Mouse (Mus musculus) hindbrain, embryonic 12.5 days (tissue): ENCODE results near the gene Aftph. TPM values are rescaled to one million over a fixed set of nuclear protein-coding genes. Genes with fewer than 3 reads are reported as not detected.
A peak's percentile ranks its signal among the peaks of the same experiment; 100 is the strongest.

ENCODE experiments used
- ATAC-seq: fragments of 200-750 bp; cut with Nextera tagmentation; 2 replicates; pipeline ENCODE4 v1.8.0; 2017; ENCODE audit warnings: moderate TSS enrichment; ENCODE audit not compliant: low FRiP score
- H3K27ac ChIP-seq: fragments of 300-500 bp; sonication (generic); 2 replicates; pipeline ENCODE4 v1.5.1; 2016; ENCODE audit warnings: mild to moderate bottlenecking
- H3K27me3 ChIP-seq: fragments of 300-500 bp; sonication (generic); 2 replicates; pipeline ENCODE4 v1.6.1; 2016; ENCODE audit warnings: mild to moderate bottlenecking
- H3K36me3 ChIP-seq: fragments of 300-500 bp; sonication (generic); 2 replicates; pipeline ENCODE4 v1.6.1; 2016; ENCODE audit warnings: mild to moderate bottlenecking
- H3K4me1 ChIP-seq: fragments of 300-500 bp; sonication (generic); 2 replicates; pipeline ENCODE4 v1.6.1; 2016
- H3K4me2 ChIP-seq: fragments of 300-500 bp; sonication (generic); replicated peaks from 2 replicates; pipeline ENCODE4 v1.6.1; 2016; ENCODE audit warnings: mild to moderate bottlenecking
- H3K4me3 ChIP-seq: fragments of 300-500 bp; sonication (generic); 2 replicates; pipeline ENCODE4 v1.5.1; 2016; ENCODE audit warnings: mild to moderate bottlenecking
- H3K9ac ChIP-seq: fragments of 300-500 bp; sonication (generic); 2 replicates; pipeline ENCODE4 v1.6.1; 2016; ENCODE audit warnings: mild to moderate bottlenecking, moderate library complexity
- H3K9me3 ChIP-seq: fragments of 300-500 bp; sonication (generic); replicated peaks from 2 replicates; pipeline ENCODE4 v1.6.1; 2016; ENCODE audit warnings: mild to moderate bottlenecking
- WGBS: fragments of 180-500 bp; shearing (Covaris S2); methylation state at CpG from one replicate; pipeline ENCODE4 v1.1.7; 2016; 5-methylcytosine and 5-hydroxymethylcytosine counted together
- polyA plus RNA-seq: library from polyadenylated mRNA; unstranded; fragments of >200 nt; fragmentation: Nextera tagmentation; extraction: Ambion mirVana; gene quantifications from 2 replicates; pipeline ENCODE4 v1.2.1, GENCODE M21; 2016

The Aftph gene
- polyA plus RNA-seq, 1 experiment from 2014 or later = 35.9 TPM

GRCm38 (mm10) chr11:20712068-20712671, 29.2 kb downstream of the Aftph start:
- Histone ChIP-seq H3K4me3 (no peak overlapping the region), H3K36me3 (0 out of 2 replicates have a peak, but pooled peaks cover 7% of the 10 kb centered on the region), H3K9ac (no peak overlapping the region), H3K9me3 (no peaks in the 10 kb centered on the region), H3K27me3 (no peaks in the 10 kb centered on the region), H3K4me1 (no peaks in the 10 kb centered on the region), H3K27ac (no peak overlapping the region), H3K4me2 (no peak overlapping the region)
- WGBS = 82% methylated on average over 9 of the region's 9 CpGs
- ATAC-seq = no peak

GRCm38 (mm10) chr11:20691000-20691399, 50.4 kb downstream of the Aftph start:
- no peaks in the 10 kb centered on the region for H3K9me3 ChIP-seq
- 4% methylated on average over 4 of the region's 4 CpGs for WGBS
- no peak overlapping the region for H3K4me2 ChIP-seq
- H3K4me3 ChIP-seq = no peak overlapping the region
- peak; percentile 80 for ATAC-seq
- H3K27ac ChIP-seq = no peak overlapping the region
- 0 out of 2 replicates have a peak, but pooled peaks cover 6% of the 10 kb centered on the region for H3K36me3 ChIP-seq
- H3K27me3 ChIP-seq = no peaks in the 10 kb centered on the region
- H3K4me1 ChIP-seq = no peaks in the 10 kb centered on the region
- no peak overlapping the region for H3K9ac ChIP-seq

DNA sequence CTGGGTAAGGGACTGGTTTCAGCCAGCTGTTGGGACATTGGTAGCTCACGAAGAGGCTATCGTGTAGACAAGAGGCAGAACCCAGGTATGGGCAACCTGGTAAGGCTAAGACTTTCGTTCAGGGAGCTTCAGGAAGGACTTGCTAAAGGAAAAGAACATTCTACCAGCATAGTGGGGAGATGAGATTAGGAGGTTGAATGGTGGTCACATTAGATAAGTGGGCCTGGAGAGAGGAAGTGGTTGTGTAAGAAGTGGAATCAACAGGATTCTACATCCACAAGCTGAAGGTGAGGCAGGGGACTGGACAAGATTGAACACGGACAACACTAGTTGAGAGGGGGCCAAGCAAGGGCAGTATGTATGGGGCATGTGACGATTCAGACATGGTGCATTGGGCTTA, 59.7 kb downstream of the Aftph start:
- WGBS = 91% methylated on average over 5 of the region's 5 CpGs
- peaks cover 3% of the 10 kb centered on the region; the same call in 1 of the 2 replicates for H3K36me3 ChIP-seq
- H3K9me3 ChIP-seq = no peaks in the 10 kb centered on the region
- H3K27ac ChIP-seq = no peak overlapping the region
- H3K4me2 ChIP-seq = no peak overlapping the region
- H3K9ac ChIP-seq = no peak overlapping the region
- H3K4me1 ChIP-seq = no peaks in the 10 kb centered on the region
- no peak for ATAC-seq
- no peak overlapping the region for H3K4me3 ChIP-seq
- H3K27me3 ChIP-seq = no peaks in the 10 kb centered on the region

DNA sequence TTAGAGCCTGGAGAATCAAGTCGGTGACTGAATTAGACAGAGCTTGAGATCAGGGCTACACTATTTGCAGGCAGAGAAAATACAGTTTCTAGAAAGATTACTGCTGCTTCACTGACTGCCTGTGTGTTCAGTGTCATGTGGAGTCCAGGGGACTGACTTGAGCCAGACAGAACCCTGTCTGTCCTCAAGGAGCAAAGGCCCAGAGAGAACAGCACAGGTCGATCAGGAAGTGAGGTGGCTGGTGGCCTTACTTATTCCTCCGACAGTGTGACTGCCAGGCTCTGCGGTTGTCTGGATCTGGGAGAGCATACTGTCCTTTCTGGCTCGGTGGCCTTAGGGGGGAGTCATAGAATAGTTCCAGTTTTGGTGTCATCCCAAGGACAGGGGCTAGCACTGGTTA, 60.6 kb downstream of the Aftph start:
- H3K4me3 ChIP-seq = no peak overlapping the region
- H3K9me3 ChIP-seq = no peaks in the 10 kb centered on the region
- H3K9ac ChIP-seq = no peak overlapping the region
- H3K27ac ChIP-seq = no peak overlapping the region
- peaks cover 3% of the 10 kb centered on the region; the same call in 1 of the 2 replicates for H3K36me3 ChIP-seq
- H3K27me3 ChIP-seq = no peaks in the 10 kb centered on the region
- H3K4me2 ChIP-seq = no peak overlapping the region
- WGBS = 90% methylated on average over 5 of the region's 5 CpGs
- H3K4me1 ChIP-seq = no peaks in the 10 kb centered on the region
- ATAC-seq = no peak

DNA sequence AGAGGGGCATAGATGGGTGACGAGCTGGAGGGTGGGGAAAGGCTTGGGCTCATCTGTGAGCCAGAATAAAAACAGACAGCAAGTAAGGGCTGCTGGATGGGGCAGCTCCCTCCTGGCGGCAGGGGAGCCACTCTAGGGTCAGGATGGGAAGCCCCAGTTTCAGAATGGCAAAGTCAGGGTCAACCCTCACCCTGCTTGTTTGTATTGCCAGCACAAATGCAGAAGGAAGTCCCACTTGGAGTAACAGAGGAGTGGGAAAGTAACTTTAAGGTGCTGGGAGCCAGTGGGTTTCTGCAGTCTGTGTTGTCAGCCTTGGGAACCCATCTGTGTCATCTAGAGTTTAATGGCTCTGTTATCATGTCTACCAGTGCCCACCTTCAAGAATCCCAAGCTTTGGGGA, 62.0 kb downstream of the Aftph start:
- WGBS = 92% methylated on average over 2 of the region's 2 CpGs
- no peak for ATAC-seq
- no peaks in the 10 kb centered on the region for H3K27me3 ChIP-seq
- H3K4me3 ChIP-seq = no peak overlapping the region
- H3K36me3 ChIP-seq = no peaks in the 10 kb centered on the region; the same call in 1 of the 2 replicates
- no peak overlapping the region for H3K4me2 ChIP-seq
- H3K27ac ChIP-seq = no peak overlapping the region
- H3K4me1 ChIP-seq = no peaks in the 10 kb centered on the region
- H3K9me3 ChIP-seq = no peaks in the 10 kb centered on the region
- no peak overlapping the region for H3K9ac ChIP-seq

DNA sequence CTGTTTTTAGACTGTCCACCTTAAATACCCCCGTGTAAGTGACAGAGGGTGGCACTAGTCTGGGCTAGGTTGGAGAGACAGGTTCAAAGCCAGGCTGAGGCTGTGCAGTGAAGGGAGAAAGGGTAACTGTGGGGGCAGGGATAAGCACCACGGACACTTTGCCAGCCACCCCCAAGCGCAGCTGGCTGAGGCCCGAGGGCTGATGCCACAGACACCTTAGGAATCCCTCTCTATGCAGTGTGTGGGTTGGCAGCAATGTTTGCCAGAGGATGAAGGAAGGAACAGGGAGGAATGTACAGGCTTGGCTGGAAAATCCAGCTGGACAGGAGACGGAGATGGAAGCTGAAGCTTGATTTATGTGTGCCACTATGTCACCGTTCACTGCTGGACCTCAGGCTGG, 68.9 kb downstream of the Aftph start:
- H3K27ac ChIP-seq = no peak overlapping the region
- H3K4me1 ChIP-seq = no peaks in the 10 kb centered on the region
- 75% methylated on average over 6 of the region's 6 CpGs for WGBS
- H3K36me3 ChIP-seq = no peaks in the 10 kb centered on the region
- ATAC-seq = no peak
- H3K9me3 ChIP-seq = no peaks in the 10 kb centered on the region
- H3K9ac ChIP-seq = no peak overlapping the region
- H3K27me3 ChIP-seq = no peaks in the 10 kb centered on the region; the same call in 1 of the 2 replicates
- no peak overlapping the region for H3K4me2 ChIP-seq
- no peak overlapping the region for H3K4me3 ChIP-seq

- no peaks in the 10 kb centered on the region; the same call in 1 of the 2 replicates for H3K27me3 ChIP-seq
- no peak overlapping the region for H3K9ac ChIP-seq
- ATAC-seq = no peak
- no peak overlapping the region for H3K27ac ChIP-seq
- H3K4me3 ChIP-seq = no peak overlapping the region
- 58% methylated on average over 6 of the region's 6 CpGs for WGBS
- no peaks in the 10 kb centered on the region for H3K36me3 ChIP-seq
- no peaks in the 10 kb centered on the region for H3K9me3 ChIP-seq
- no peak overlapping the region for H3K4me2 ChIP-seq
- H3K4me1 ChIP-seq = no peaks in the 10 kb centered on the region
Measured at GRCm38 (mm10) chr11:20671789-20672392, 69.5 kb downstream of the Aftph start.

GRCm38 (mm10) chr11:20664878-20665277, 76.5 kb downstream of the Aftph start:
- Histone ChIP-seq H3K4me2 (no peak overlapping the region), H3K9ac (no peak overlapping the region), H3K4me1 (peaks cover 11% of the 10 kb centered on the region), H3K9me3 (no peaks in the 10 kb centered on the region), H3K27ac (no peak overlapping the region), H3K36me3 (no peaks in the 10 kb centered on the region), H3K4me3 (no peak overlapping the region), H3K27me3 (no peaks in the 10 kb centered on the region)
- 64% methylated on average over 9 of the region's 9 CpGs for WGBS
- ATAC-seq = no peak

GRCm38 (mm10) chr11:20663580-20664198, 77.7 kb downstream of the Aftph start:
- no peaks in the 10 kb centered on the region for H3K36me3 ChIP-seq
- no peak overlapping the region for H3K4me2 ChIP-seq
- H3K4me3 ChIP-seq = no peak overlapping the region
- peak; percentile 27; the same call in 1 of the 2 replicates for ATAC-seq
- H3K9ac ChIP-seq = 0 out of 2 replicates have a peak overlapping the region, but pooled peaks have one; percentile 14
- H3K27ac ChIP-seq = 0 out of 2 replicates have a peak overlapping the region, but pooled peaks have one; percentile 7
- WGBS = 27% methylated on average over 4 of the region's 5 CpGs
- H3K27me3 ChIP-seq = no peaks in the 10 kb centered on the region
- H3K4me1 ChIP-seq = peaks cover 11% of the 10 kb centered on the region
- H3K9me3 ChIP-seq = no peaks in the 10 kb centered on the region

- H3K9ac ChIP-seq = no peak overlapping the region
- no peaks in the 10 kb centered on the region for H3K27me3 ChIP-seq
- H3K36me3 ChIP-seq = no peaks in the 10 kb centered on the region
- peaks cover 11% of the 10 kb centered on the region for H3K4me1 ChIP-seq
- no peak for ATAC-seq
- H3K9me3 ChIP-seq = no peaks in the 10 kb centered on the region
- WGBS = 55% methylated on average over 7 of the region's 7 CpGs
- no peak overlapping the region for H3K4me2 ChIP-seq
- H3K4me3 ChIP-seq = no peak overlapping the region
- no peak overlapping the region for H3K27ac ChIP-seq
Measured at GRCm38 (mm10) chr11:20662811-20663210, 78.6 kb downstream of the Aftph start.

DNA sequence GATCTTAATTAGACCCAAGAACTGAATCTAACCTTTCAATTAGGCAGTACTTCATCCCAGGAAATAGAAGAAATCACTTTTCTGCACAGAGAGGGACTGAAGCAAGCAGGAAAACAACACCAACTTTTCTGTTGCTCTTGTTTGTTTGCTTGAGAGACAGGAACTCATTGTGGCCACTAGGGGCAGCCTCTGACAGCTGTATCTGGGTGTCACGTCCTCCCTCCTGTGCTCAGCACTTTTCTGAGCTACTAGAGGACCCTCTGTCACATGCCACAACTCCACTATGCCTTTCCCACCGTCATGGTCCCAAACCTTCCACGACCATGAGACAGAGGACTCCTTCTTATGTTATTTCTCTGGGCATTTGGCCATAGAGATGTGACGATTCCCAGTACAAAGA, 79.7 kb downstream of the Aftph start:
- Histone ChIP-seq H3K9ac (no peak overlapping the region), H3K27me3 (no peaks in the 10 kb centered on the region), H3K4me2 (no peak overlapping the region), H3K4me1 (peaks cover 16% of the 10 kb centered on the region), H3K27ac (no peak overlapping the region), H3K9me3 (no peaks in the 10 kb centered on the region), H3K4me3 (no peak overlapping the region), H3K36me3 (no peaks in the 10 kb centered on the region)
- WGBS = 45% methylated on average over 4 of the region's 4 CpGs
- ATAC-seq = no peak

- ATAC-seq = no peak
- no peaks in the 10 kb centered on the region for H3K36me3 ChIP-seq
- peaks cover 28% of the 10 kb centered on the region for H3K4me1 ChIP-seq
- H3K4me3 ChIP-seq = no peak overlapping the region
- H3K9ac ChIP-seq = no peak overlapping the region
- H3K27me3 ChIP-seq = no peaks in the 10 kb centered on the region
- no peak overlapping the region for H3K27ac ChIP-seq
- WGBS = 84% methylated on average over 14 of the region's 14 CpGs
- H3K4me2 ChIP-seq = no peak overlapping the region
- no peaks in the 10 kb centered on the region for H3K9me3 ChIP-seq
Measured at GRCm38 (mm10) chr11:20660111-20661097, 81.0 kb downstream of the Aftph start.
